Mouse (Mus musculus) CH12.LX (cell line): ENCODE data around the gene Pde8b. TPM values are rescaled to one million over a fixed set of nuclear protein-coding genes. Genes with fewer than 3 reads are reported as not detected.

Source experiments
- DNase-seq: peaks from one replicate; pipeline ENCODE4 v3.0.0-alpha.2; 2013; ENCODE audit errors: extremely low read depth
- H3K27ac ChIP-seq: 2 replicates; pipeline ENCODE4 v1.5.1; 2012; ENCODE audit warnings: low read depth, mild to moderate bottlenecking, control low read depth, moderate library complexity; ENCODE audit not compliant: insufficient read depth
- H3K27me3 ChIP-seq: replicated peaks from 2 replicates; pipeline ENCODE3; 2012; ENCODE audit warnings: inconsistent platforms
- H3K36me3 ChIP-seq, 2 experiments: replicated peaks in 1 of 2; 2 replicates each; pipeline versions ENCODE3 to v1.6.1; 2012; ENCODE audit warnings: inconsistent platforms in 1 of 2, low read length in 1 of 2, mild to moderate bottlenecking in 1 of 2, mixed read lengths in 1 of 2, moderate library complexity in 1 of 2; ENCODE audit not compliant: control insufficient read depth in 1 of 2, insufficient read depth in 1 of 2
- H3K4me1 ChIP-seq, 2 experiments: 2 replicates each; pipeline ENCODE4 v1.6.1; 2012; ENCODE audit warnings: inconsistent platforms in 1 of 2, moderate library complexity in 1 of 2; ENCODE audit not compliant: insufficient read depth in 2 of 2, control insufficient read depth in 1 of 2
- H3K4me2 ChIP-seq: 2 replicates; pipeline ENCODE4 v1.6.1; 2012; ENCODE audit warnings: low read depth, mild to moderate bottlenecking, control low read depth; ENCODE audit not compliant: poor library complexity, insufficient read depth, severe bottlenecking
- H3K4me3 ChIP-seq, 3 experiments: fragments of 150-350 bp in 1 of 3; sonication (generic) in 1 of 3; replicated peaks in 1 of 3; 2 replicates each; pipeline versions ENCODE3 to v1.5.1; 2011 to 2012; ENCODE audit warnings: low read depth in 2 of 3, low read length in 2 of 3, mild to moderate bottlenecking in 2 of 3, moderate library complexity in 2 of 3, control low read depth in 1 of 3, improper control_type of control experiment in 1 of 3, inconsistent platforms in 1 of 3, mixed read lengths in 1 of 3; ENCODE audit not compliant: poor library complexity in 1 of 3
- H3K79me2 ChIP-seq: replicated peaks from 2 replicates; pipeline ENCODE4 v1.6.1; 2012; ENCODE audit warnings: mild to moderate bottlenecking, moderate library complexity; ENCODE audit not compliant: control insufficient read depth, poor library complexity, insufficient read depth, severe bottlenecking; ENCODE audit errors: extremely low read depth
- H3K9ac ChIP-seq: 2 replicates; pipeline ENCODE4 v1.6.1; 2012; ENCODE audit warnings: low read depth, mild to moderate bottlenecking, control low read depth, moderate library complexity; ENCODE audit not compliant: insufficient read depth
- H3K9me3 ChIP-seq: replicated peaks from 2 replicates; pipeline ENCODE3; 2012; ENCODE audit warnings: low read length, inconsistent platforms, mixed read lengths
- BHLHE40 ChIP-seq: IDR thresholded peaks from 2 replicates; pipeline ENCODE4 v1.6.1; 2011; ENCODE audit warnings: mild to moderate bottlenecking, low read depth, low read length, improper control_type of control experiment
- CHD2 ChIP-seq: IDR thresholded peaks from 2 replicates; pipeline ENCODE4 v1.6.1; 2011; ENCODE audit warnings: low read length, improper control_type of control experiment
- CTCF ChIP-seq, 2 experiments: IDR thresholded peaks in 1 of 2; conservative IDR thresholded peaks in 1 of 2; 2 replicates each; pipeline ENCODE4 v1.5.1; 2011 to 2012; ENCODE audit warnings: low read depth in 2 of 2, low read length in 2 of 2, improper control_type of control experiment in 1 of 2, inconsistent platforms in 1 of 2, mild to moderate bottlenecking in 1 of 2, moderate library complexity in 1 of 2
- ELF1 ChIP-seq: IDR thresholded peaks from 2 replicates; pipeline ENCODE4 v1.6.1; 2014; ENCODE audit warnings: low read depth, mild to moderate bottlenecking, inconsistent platforms, low read length, improper control_type of control experiment
- EP300 ChIP-seq: IDR thresholded peaks from 2 replicates; pipeline ENCODE4 v1.6.1; 2011; ENCODE audit warnings: low read length, improper control_type of control experiment
- ETS1 ChIP-seq: conservative IDR thresholded peaks from 2 replicates; pipeline ENCODE4 v1.6.1; 2012; ENCODE audit warnings: low read depth, mild to moderate bottlenecking, inconsistent platforms, low read length, improper control_type of control experiment, moderate library complexity
- HCFC1 ChIP-seq: IDR thresholded peaks from 2 replicates; pipeline ENCODE4 v1.6.1; 2012; ENCODE audit warnings: low read depth, mild to moderate bottlenecking, inconsistent platforms, low read length, improper control_type of control experiment
- IRF4 ChIP-seq: IDR thresholded peaks from 2 replicates; pipeline ENCODE4 v1.6.1; 2014; ENCODE audit warnings: low read depth, mild to moderate bottlenecking, inconsistent platforms, low read length, improper control_type of control experiment
- JUN ChIP-seq: IDR thresholded peaks from 2 replicates; pipeline ENCODE4 v1.6.1; 2011; ENCODE audit warnings: low read depth, mild to moderate bottlenecking, low read length, improper control_type of control experiment, moderate library complexity; ENCODE audit not compliant: insufficient read depth
- MAFK ChIP-seq: IDR thresholded peaks from 2 replicates; pipeline ENCODE4 v1.6.1; 2011; ENCODE audit warnings: low read length, improper control_type of control experiment; ENCODE audit not compliant: insufficient replicate concordance
- MAZ ChIP-seq: IDR thresholded peaks from 2 replicates; pipeline ENCODE4 v1.6.1; 2012; ENCODE audit warnings: low read depth, mild to moderate bottlenecking, inconsistent platforms, low read length, improper control_type of control experiment, moderate library complexity
- MXI1 ChIP-seq: IDR thresholded peaks from 2 replicates; pipeline ENCODE4 v1.6.1; 2011; ENCODE audit warnings: mild to moderate bottlenecking, low read depth, low read length, improper control_type of control experiment
- MYC ChIP-seq: IDR thresholded peaks from 2 replicates; pipeline ENCODE4 v1.6.1; 2011; ENCODE audit warnings: low read depth, mild to moderate bottlenecking, improper control_type of control experiment, low read length
- NELFE ChIP-seq: IDR thresholded peaks from 2 replicates; pipeline ENCODE4 v1.6.1; 2011; ENCODE audit warnings: low read depth, low read length, improper control_type of control experiment
- NRF1 ChIP-seq: IDR thresholded peaks from 2 replicates; pipeline ENCODE4 v1.6.1; 2014; ENCODE audit warnings: low read depth, mild to moderate bottlenecking, inconsistent platforms, low read length, improper control_type of control experiment, moderate library complexity
- PAX5 ChIP-seq: IDR thresholded peaks from 2 replicates; pipeline ENCODE4 v1.6.1; 2012; ENCODE audit warnings: low read length, inconsistent platforms, mixed read lengths
- POLR2A ChIP-seq: IDR thresholded peaks from 2 replicates; pipeline ENCODE4 v1.6.1; 2011; ENCODE audit warnings: low read depth, mild to moderate bottlenecking, improper control_type of control experiment, low read length
- RAD21 ChIP-seq: IDR thresholded peaks from 2 replicates; pipeline ENCODE4 v1.6.1; 2011; ENCODE audit warnings: low read depth, mild to moderate bottlenecking, low read length, improper control_type of control experiment, moderate library complexity
- RCOR1 ChIP-seq: conservative IDR thresholded peaks from 2 replicates; pipeline ENCODE4 v1.6.1; 2012; ENCODE audit warnings: low read depth, mild to moderate bottlenecking, inconsistent platforms, low read length, improper control_type of control experiment
- SIN3A ChIP-seq: IDR thresholded peaks from 2 replicates; pipeline ENCODE4 v1.6.1; 2012; ENCODE audit warnings: low read length, improper control_type of control experiment, inconsistent platforms
- SMC3 ChIP-seq: IDR thresholded peaks from 2 replicates; pipeline ENCODE4 v1.6.1; 2011; ENCODE audit warnings: low read depth, low read length, improper control_type of control experiment
- TBP ChIP-seq: conservative IDR thresholded peaks from 2 replicates; pipeline ENCODE4 v1.6.1; 2011; ENCODE audit warnings: low read depth, low read length, improper control_type of control experiment
- UBTF ChIP-seq: IDR thresholded peaks from 2 replicates; pipeline ENCODE4 v1.6.1; 2012; ENCODE audit warnings: low read depth, mild to moderate bottlenecking, inconsistent platforms, low read length, improper control_type of control experiment, moderate library complexity
- USF1 ChIP-seq: IDR thresholded peaks from 2 replicates; pipeline ENCODE4 v1.6.1; 2014; ENCODE audit warnings: low read depth, mild to moderate bottlenecking, inconsistent platforms, low read length, improper control_type of control experiment
- USF2 ChIP-seq: conservative IDR thresholded peaks from 2 replicates; pipeline ENCODE4 v1.6.1; 2011; ENCODE audit warnings: low read depth, low read length, improper control_type of control experiment
- ZC3H11A ChIP-seq: IDR thresholded peaks from 2 replicates; pipeline ENCODE4 v1.6.1; 2012; ENCODE audit warnings: low read depth, mild to moderate bottlenecking, inconsistent platforms, low read length, improper control_type of control experiment
- ZMIZ1 ChIP-seq: IDR thresholded peaks from 2 replicates; pipeline ENCODE4 v1.6.1; 2012; ENCODE audit warnings: low read depth, mild to moderate bottlenecking, inconsistent platforms, low read length, improper control_type of control experiment
- ZNF384 ChIP-seq: IDR thresholded peaks from 2 replicates; pipeline ENCODE4 v1.6.1; 2012; ENCODE audit warnings: low read depth, low read length, improper control_type of control experiment, inconsistent platforms
- dilution Hi-C: fragments of 300-500 bp; cut with MboI; formaldehyde crosslinking; loops from 2 replicates; pipeline ENCODE4 v1.14.3; 2020; ENCODE audit warnings: low sequenced_read_pairs; ENCODE audit not compliant: extremely low pct_unique_long_range_greater_than_20kb, extremely low pct_ligation_motif_present
- in situ Hi-C: fragments of 300-500 bp; cut with MboI; formaldehyde crosslinking; loops from 3 replicates; pipeline ENCODE4 v1.14.3; 2019; ENCODE audit warnings: low sequenced_read_pairs, low pct_ligation_motif_present, low pct_unique_long_range_greater_than_20kb, mixed read lengths
- polyA plus RNA-seq: library from polyadenylated mRNA; unstranded; fragments of >175 nt; gene quantifications from 2 replicates; pipeline ENCODE4 v1.2.1, GENCODE M21; 2012; ENCODE audit warnings: low read depth; ENCODE audit not compliant: insufficient read length
- total RNA-seq, 2 experiments: library from RNA; depleted of rRNA; stranded (reverse); fragments of 300-350 nt in 1 of 2; fragments of >200 nt in 1 of 2; gene quantifications; 2 replicates each; pipeline ENCODE4 v1.2.3; 2012 to 2014

The Pde8b gene
- total and polyA plus RNA-seq, 3 experiments: 0.25 to 2.0 (median 0.93) TPM

- H3K36me3 ChIP-seq: no peaks in the 10 kb centered on the region
- H3K4me1 ChIP-seq: peaks cover 7 to 44% of the 10 kb centered on the region in 2 experiments
- H3K9ac ChIP-seq: 0 out of 2 replicates have a peak overlapping the region, but pooled peaks have one; percentile 13
- TF ChIP-seq MAZ: no peak
- TF ChIP-seq USF1: no peak
- no peak for TF ChIP-seq NRF1
- TF ChIP-seq POLR2A: no peak
- TF ChIP-seq MYC: no peak
- no peak for TF ChIP-seq HCFC1
- 0 out of 2 replicates have a peak, but pooled peaks have one; percentile 2 for TF ChIP-seq SIN3A
- no peak for TF ChIP-seq NELFE
- no peak for TF ChIP-seq RAD21
- no peak for TF ChIP-seq TBP
- TF ChIP-seq IRF4: 0 out of 2 replicates have a peak, but pooled peaks have one; percentile 38
- TF ChIP-seq UBTF: no peak
- no peak for TF ChIP-seq ZNF384
- no peak for TF ChIP-seq CHD2
- no peak for TF ChIP-seq CTCF (conservative IDR thresholded peaks at IDR 0.05 in 1 of 2, IDR thresholded peaks at IDR 0.05 in 1 of 2; ENCODE audit: low read depth in 2 of 2, low read length in 2 of 2)
- 0 out of 2 replicates have a peak, but pooled peaks have one; percentile 3 for TF ChIP-seq JUN
- no peak for TF ChIP-seq ZMIZ1
- peak; percentile 52 for TF ChIP-seq BHLHE40
- no peak for TF ChIP-seq RCOR1
- TF ChIP-seq ZC3H11A: no peak
- TF ChIP-seq SMC3: no peak
- no peak for TF ChIP-seq USF2
- TF ChIP-seq PAX5: no peak
- TF ChIP-seq MAFK: no peak
- peak; percentile 48; the same call in 1 of the 2 replicates for TF ChIP-seq EP300
- no peak for TF ChIP-seq MXI1
- no peak for TF ChIP-seq ELF1
- peak; percentile 76 for TF ChIP-seq ETS1
- TF ChIP-seq, all 38 proteins: peak for 6
- Histone ChIP-seq H3K9me3 (no peaks in the 10 kb centered on the region), H3K27ac (peak overlapping the region; percentile 23; the same call in 1 of the 2 replicates), H3K79me2 (no peaks in the 10 kb centered on the region), H3K27me3 (no peaks in the 10 kb centered on the region), H3K4me3 (no peak overlapping the region), H3K4me2 (peak overlapping the region; percentile 47; the same call in 1 of the 2 replicates)
- DNase-seq: peak; percentile 70
- in situ Hi-C loops (no loop called here), dilution Hi-C loops (no loop called here)
These were observed 142.1 kb downstream of the Pde8b start for GRCm38 (mm10) chr13:95108035-95108434.
